Mouse (Mus musculus) spleen, postnatal 14 days (tissue): ENCODE measurements around the gene Nsmf.

Source experiments
- DNase-seq, 2 experiments: peaks; one replicate each; pipeline ENCODE4 v3.0.0; 2021 to 2022; ENCODE audit warnings: low spot score in 2 of 2

Nsmf gene

GRCm38 (mm10) chr2:25085571-25085970 lies 31.4 kb downstream of the Nsmf start:
- DNase-seq, result no peak

GRCm38 (mm10) chr2:25087842-25088241 lies 33.7 kb downstream of the Nsmf start:
- no peak for DNase-seq

- no peak for DNase-seq
Observed at GRCm38 (mm10) chr2:25088636-25089035, 34.5 kb downstream of the Nsmf start.

GRCm38 (mm10) chr2:25094785-25095108 lies 40.6 kb downstream of the Nsmf start:
- DNase-seq, result no peak

GRCm38 (mm10) chr2:25095109-25095850 lies 41.1 kb downstream of the Nsmf start, which contains the start of gene Noxa1:
Gene Noxa1, minus strand, starts transcription at chr2:25095149.
- no peak for DNase-seq

GRCm38 (mm10) chr2:25098005-25098615 lies 44.0 kb downstream of the Nsmf start:
- no peak for DNase-seq

- no peak for DNase-seq
Observed at GRCm38 (mm10) chr2:25098956-25099355, 44.8 kb downstream of the Nsmf start.

- no peak for DNase-seq
Observed at GRCm38 (mm10) chr2:25099703-25100102, 45.5 kb downstream of the Nsmf start.

GRCm38 (mm10) chr2:25104122-25104521 lies 50.0 kb downstream of the Nsmf start:
- DNase-seq, result no peak

GRCm38 (mm10) chr2:25106045-25106444 lies 51.9 kb downstream of the Nsmf start:
- no peak for DNase-seq

GRCm38 (mm10) chr2:25109487-25109886 lies 55.3 kb downstream of the Nsmf start:
- DNase-seq, result no peak

GRCm38 (mm10) chr2:25110505-25111183 lies 56.5 kb downstream of the Nsmf start:
- no peak for DNase-seq

GRCm38 (mm10) chr2:25111184-25111791 lies 57.1 kb downstream of the Nsmf start:
- DNase-seq, result no peak
